Mouse (Mus musculus) frontal cortex, adult (tissue): ENCODE results near the gene Dnase1l1.

Experiments used
- ATAC-seq: cut with Nextera tagmentation; 2 replicates; pipeline ENCODE4 v1.9.2; 2017; ENCODE audit warnings: mild to moderate bottlenecking, moderate library complexity, mixed read lengths; ENCODE audit not compliant: low TSS enrichment

Dnase1l1 gene

GRCm38 (mm10) chrX:74270062-74270901, 11.9 kb downstream of the Dnase1l1 start, which contains the start of gene Rpl10:
TSS of gene Rpl10 (plus strand) at chrX:74270812.
- ATAC-seq: peak; percentile 94

- peak; percentile 62 for ATAC-seq
Observed at GRCm38 (mm10) chrX:74269736-74270061, 12.4 kb downstream of the Dnase1l1 start.

- ATAC-seq: no peak
Observed at GRCm38 (mm10) chrX:74257746-74258145, 24.4 kb downstream of the Dnase1l1 start.

GRCm38 (mm10) chrX:74254888-74255565, 27.1 kb downstream of the Dnase1l1 start:
- no peak; the same call in 1 of the 2 replicates for ATAC-seq

GRCm38 (mm10) chrX:74254153-74254887, 27.8 kb downstream of the Dnase1l1 start, which contains the start of gene Emd:
TSS of gene Emd (plus strand) at chrX:74254687.
- ATAC-seq: peak; percentile 95

- peak; percentile 13; the same call in 1 of the 2 replicates for ATAC-seq
Observed at GRCm38 (mm10) chrX:74249615-74250014, 32.5 kb downstream of the Dnase1l1 start, which contains the start of gene Flna. TSS of gene Flna (minus strand) at chrX:74249820.

- ATAC-seq: no peak
Observed at GRCm38 (mm10) chrX:74248651-74249050, 33.5 kb downstream of the Dnase1l1 start.

- peak; percentile 3; the same call in 1 of the 2 replicates for ATAC-seq
Observed at GRCm38 (mm10) chrX:74246693-74247092, 35.4 kb downstream of the Dnase1l1 start.

GRCm38 (mm10) chrX:74246213-74246681, 35.9 kb downstream of the Dnase1l1 start:
- peak; percentile 88 for ATAC-seq

GRCm38 (mm10) chrX:74245687-74246086, 36.5 kb downstream of the Dnase1l1 start:
- ATAC-seq: peak; percentile 24

- ATAC-seq: no peak
Observed at GRCm38 (mm10) chrX:74245107-74245506, 37.0 kb downstream of the Dnase1l1 start.

GRCm38 (mm10) chrX:74244614-74245083, 37.5 kb downstream of the Dnase1l1 start:
- no peak for ATAC-seq

GRCm38 (mm10) chrX:74243807-74244206, 38.3 kb downstream of the Dnase1l1 start:
- no peak for ATAC-seq

GRCm38 (mm10) chrX:74243396-74243795, 38.7 kb downstream of the Dnase1l1 start:
- ATAC-seq: no peak

- no peak for ATAC-seq
Observed at GRCm38 (mm10) chrX:74240332-74240731, 41.8 kb downstream of the Dnase1l1 start.

- ATAC-seq: no peak
Observed at GRCm38 (mm10) chrX:74233196-74233595, 48.9 kb downstream of the Dnase1l1 start.

- ATAC-seq: no peak
Observed at GRCm38 (mm10) chrX:74230038-74230437, 52.1 kb downstream of the Dnase1l1 start.
